Mouse (Mus musculus): ENCODE measurements around the gene Gm49380.

The Gm49380 gene

DNA sequence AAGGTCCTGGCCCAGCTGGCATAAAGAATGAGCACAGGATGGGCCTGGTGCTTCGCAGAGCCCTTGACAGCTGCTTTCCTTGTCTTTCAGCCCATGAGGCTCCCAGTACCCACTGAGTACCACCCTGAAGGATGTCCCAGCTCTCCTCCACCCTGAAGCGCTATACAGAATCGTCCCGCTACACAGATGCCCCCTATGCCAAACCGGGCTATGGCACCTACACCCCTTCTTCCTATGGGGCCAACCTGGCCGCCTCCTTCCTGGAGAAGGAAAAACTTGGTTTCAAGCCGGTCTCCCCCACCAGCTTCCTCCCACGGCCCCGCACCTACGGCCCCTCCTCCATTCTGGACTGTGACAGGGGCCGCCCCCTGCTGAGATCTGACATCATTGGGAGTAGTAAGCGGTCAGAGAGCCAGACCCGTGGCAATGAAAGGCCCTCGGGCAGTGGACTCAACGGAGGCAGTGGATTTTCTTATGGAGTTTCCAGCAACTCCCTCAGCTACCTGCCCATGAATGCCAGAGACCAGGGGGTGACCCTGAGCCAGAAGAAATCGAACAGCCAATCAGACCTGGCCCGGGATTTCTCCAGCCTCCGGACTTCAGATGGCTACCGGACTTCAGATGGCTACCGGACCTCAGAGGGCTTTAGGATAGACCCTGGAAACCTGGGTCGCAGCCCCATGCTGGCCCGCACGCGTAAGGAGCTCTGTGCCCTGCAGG is 37.9 kb downstream of the Gm49380 start:
- no peak for DNase-seq (ENCODE audit: low spot score)

DNA sequence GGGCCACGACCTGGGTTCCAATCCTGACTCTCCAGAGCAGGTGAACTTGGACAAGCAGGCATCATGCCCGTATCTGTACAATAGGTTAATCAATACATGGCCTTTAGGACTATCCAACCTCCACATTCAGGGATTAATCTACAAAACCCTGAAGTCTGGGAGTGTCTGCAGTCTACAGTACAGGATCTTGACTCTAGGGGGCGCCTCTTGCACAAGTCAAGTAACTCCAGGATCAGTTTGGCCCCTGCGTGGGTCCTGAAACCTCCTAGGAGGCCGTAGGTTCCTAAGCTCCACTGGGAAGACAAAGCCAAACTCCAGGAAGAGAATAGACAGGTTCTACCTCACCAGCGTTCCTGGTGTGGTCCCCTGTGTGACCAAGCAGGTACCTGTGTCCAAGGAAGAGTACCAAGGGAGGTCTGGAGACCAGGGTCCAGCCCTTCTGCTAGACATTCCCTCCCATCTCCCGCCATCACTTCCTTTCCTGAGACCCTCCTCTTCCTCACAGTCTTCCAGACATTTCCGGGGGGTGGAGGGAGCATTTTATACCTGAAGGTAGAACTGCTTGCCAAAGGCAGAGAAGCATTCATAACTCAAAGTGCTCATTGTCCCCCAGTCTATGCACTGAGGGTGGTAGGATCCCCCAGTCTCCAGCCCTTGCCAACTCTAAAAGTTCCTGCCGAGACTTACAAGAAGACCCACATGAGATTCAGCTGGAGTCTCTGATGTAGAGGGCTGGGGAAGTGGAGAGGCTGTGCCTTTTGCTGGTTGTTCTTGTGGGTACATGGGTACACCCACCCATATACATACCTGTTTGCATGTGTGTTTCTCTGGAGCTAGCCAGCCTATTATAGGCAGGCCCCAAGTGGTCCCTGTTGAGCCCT is 38.7 kb downstream of the Gm49380 start:
- peak; percentile 45 for DNase-seq (ENCODE audit: low spot score)

DNA sequence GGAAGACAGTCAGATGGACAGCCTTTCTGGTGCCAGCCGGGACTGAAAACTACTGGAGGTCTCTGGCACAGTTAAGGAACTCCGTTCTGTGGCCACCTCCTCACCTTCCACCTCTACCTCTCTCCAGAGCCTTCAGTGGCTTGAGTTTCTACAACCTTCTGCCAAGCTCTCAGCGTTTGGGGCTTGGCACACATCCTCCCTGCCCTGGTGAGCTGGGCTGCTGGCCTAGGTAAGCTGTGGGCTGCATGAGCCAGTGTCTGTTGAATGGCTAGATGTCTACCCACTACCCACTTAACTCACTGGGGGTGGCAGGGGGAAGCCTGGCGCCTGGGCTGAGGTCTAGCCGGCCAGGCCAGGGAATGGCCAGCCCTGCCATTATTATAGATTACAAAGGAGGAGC is 40.2 kb downstream of the Gm49380 start:
- DNase-seq (ENCODE audit: low spot score): no peak

DNA sequence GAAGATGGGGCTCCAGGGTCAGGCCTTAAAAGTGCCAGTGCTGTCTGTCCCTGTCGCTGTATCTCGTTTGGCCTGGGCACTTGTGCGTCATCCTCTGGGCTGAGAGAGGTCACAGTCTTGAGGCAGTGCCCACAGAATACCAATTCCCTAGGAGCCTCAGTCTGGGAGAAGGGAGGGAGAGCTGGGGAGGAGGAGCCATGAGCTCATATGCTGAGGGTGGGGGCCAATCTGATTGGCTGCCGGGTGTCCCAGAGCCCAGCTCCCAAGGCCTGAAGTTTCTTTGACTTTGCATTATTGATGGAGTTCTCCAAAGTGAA is 40.7 kb downstream of the Gm49380 start:
- DNase-seq (ENCODE audit: low spot score): peak; percentile 69

DNA sequence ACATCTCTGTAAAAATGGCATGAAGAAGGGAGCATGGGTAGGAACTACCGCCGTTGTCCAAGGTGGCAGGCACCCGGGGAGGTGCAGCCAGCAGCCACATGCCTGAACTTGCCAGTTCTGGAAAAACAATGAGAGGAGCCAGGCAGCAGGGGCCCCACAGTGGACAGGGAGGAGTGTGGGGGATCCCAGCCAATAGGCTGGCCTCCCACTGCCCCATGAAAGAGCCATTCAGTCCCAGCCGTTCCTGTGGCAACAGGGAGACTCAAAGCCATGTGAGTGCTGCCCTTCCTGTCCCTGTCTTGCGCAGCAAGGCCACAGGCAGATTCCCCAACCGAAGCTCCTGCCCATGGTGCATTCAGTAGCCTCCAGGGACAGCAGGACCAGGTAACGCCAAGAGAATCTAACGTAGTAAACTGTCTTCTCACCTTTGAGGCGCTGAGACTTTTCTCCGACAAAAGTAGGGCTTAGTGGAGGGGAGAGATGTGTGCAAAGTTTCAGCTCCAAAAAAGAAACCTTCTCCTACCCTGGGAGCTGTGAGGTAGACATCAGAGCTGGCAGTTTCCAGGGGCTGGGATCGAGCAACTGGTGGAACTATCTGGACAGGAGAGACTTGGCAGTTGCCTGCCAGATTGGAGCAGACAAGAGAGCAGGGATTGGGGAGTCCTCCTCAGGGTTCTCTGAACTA is 41.2 kb downstream of the Gm49380 start:
- no peak for DNase-seq (ENCODE audit: low spot score)

DNA sequence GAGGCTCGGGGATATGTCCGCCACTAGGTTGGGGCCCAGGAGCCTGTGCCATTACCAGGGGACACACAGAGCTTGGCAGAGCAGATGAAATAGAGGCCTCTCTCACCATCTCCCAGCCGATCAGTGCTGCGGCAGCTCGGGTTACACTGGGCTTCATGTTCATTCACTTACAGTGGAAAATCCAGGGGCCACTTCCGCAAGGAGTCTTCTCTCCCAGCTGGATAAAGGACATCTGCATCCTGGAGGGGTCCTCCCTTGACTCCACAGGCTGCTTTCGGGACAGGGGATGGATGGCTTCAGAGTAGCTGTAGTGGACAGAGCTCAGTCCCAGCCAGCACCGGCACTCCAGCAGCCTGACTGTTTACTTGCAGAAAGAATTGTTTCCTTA is 42.5 kb downstream of the Gm49380 start:
- DNase-seq (ENCODE audit: low spot score): no peak

DNA sequence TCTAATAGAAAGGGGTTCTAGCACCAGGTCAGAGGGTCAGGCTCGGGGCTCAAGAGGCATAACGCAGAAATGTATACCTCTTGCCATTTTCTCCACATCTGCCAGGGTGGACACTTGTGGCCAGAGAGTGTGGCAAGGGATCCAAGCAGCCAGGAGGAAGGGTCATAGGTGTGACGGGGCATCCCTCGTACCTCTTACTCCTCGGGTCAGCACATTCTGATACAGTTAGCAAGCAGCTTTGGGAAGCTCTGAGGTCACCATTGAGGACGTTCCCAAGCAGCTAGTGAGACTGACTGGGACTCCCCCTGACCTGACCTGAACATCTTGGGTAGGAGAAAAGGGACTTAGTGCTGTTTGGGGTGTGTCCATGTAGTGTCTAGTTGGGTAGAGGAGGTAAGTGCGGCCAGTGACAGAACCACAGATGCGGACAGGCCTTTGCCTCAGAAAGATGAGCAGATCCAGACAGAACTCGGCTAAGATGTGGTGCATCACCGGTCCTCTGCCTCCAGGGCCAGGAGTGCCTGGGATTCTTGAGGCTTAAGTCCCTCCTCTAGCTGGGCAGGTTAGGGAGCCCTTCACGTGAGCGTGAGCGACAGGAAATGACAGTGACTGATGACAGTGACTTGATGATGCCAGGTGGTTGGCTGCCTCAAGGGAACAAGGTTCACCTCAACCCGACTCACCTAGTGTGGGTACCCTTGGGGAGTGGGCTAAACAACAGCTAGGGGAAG is 43.0 kb downstream of the Gm49380 start:
- no peak for DNase-seq (ENCODE audit: low spot score)

DNA sequence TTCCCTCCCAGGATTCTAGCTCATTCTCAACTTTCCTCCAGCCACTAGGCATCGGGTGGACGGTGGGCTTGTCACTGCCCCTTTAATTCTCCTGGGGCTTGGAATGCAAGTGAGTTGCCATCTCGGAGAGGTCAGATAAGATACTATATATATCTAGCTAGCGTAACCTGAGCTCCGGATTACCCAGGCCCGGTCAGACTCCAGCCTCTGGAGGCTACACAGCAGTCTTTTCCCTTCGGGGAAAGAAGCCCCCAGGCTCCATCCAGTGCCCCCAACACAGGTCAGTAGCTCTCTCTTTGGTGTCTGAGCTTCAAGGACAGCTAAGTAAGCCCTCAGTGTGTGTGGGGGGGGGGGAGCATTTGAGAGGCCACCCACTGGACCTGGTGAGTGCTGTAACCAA is 44.0 kb downstream of the Gm49380 start:
- DNase-seq (ENCODE audit: low spot score): no peak

DNA sequence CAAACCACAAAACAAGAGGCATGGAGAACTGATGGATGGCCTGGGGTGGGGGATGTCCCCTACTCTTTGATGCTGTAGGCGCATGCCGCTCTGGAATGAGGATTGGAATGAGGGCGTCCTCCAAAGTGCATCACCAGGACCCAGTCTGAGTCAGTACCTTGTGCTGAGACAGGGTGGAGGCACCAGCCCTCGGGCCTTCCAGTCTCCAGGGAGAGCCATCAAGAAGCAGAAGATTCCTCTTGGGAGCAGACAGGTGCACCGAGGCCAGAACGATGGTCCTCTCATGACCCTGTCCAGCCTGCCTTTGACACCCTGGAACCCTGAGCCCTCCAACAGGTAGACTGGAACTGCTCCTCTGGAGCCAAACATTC is 45.4 kb downstream of the Gm49380 start:
- no peak for DNase-seq (ENCODE audit: low spot score)

DNA sequence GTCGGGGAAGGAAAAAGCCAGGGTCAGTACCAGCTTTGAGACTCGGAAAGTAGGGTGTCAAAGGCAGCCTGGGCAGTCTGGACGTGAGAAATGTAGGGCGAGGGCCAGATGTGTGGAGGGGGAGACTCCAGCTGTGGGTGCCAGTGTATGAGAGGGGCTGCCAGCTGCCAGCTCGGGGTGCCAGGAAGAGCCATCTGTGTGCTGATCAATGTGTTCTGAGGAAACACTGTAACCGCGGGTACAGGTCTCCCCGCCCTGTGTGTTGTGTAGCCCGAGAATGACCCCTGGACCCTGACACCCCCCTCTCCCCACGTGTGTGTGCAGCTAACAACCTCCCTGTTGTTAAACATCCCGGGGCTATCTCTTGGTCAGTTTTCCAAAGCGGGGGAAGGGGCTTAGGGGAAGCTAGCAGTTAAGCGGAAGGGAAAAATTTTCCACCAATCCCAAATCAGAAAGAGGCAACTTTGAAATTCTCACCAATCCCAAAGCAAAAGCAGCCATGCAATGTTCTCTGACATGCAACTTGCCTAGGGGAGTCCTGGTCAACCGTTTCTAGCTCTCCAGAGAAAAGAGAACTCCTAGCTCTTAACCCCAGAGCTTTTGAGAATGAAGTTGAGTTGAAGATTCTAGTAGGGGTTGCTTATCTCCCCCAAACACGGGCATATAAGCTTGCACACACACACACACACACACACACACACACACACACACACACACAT is 45.9 kb downstream of the Gm49380 start:
- peak; percentile 47 for DNase-seq (ENCODE audit: low spot score)

DNA sequence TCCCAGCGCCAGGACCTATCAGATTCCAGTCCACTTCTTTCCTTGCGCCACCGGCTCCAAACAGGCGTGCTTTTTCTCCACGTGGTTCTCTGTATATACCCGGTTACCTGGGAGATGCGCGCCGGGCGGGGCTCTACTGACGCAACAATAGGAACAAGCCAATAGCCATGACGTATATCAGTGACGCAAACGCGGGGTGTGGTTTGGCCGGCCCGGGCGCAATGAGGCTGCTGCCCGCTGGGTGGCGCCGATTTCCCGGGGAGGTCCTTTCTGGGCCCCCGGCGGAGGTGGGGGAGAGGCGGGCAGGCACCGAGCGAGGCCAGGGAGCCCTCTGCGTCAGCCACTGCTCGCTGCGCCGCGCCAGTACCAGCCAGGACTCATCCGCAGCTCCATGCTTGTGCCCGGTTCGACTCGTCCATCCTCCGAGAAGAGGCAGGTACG is 46.5 kb downstream of the Gm49380 start, which contains the start of gene Usp2:
Gene Usp2 (plus strand): TSS at position 237 of the 441 bp plus-strand sequence.
- DNase-seq (ENCODE audit: low spot score): peak; percentile 97

DNA sequence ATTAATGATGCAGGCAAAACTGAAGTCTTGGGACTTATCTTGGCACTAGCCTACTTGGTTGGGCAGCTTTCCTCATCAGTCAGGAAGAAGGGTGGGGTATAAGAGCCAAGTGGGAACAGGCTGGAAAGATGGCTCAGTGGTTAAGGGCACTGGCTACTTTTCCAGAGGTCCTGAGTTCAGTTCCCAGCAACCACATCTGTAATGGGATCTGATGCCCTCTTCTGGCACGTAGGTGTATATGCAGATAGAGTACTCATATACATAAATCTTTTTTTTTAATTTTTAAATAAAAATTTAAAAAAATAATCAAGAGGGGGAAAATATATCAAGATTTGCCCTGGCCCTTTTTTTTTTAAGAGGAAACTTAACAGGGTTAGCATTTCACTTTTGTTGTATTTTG is 48.1 kb downstream of the Gm49380 start:
- DNase-seq (ENCODE audit: low spot score): no peak

DNA sequence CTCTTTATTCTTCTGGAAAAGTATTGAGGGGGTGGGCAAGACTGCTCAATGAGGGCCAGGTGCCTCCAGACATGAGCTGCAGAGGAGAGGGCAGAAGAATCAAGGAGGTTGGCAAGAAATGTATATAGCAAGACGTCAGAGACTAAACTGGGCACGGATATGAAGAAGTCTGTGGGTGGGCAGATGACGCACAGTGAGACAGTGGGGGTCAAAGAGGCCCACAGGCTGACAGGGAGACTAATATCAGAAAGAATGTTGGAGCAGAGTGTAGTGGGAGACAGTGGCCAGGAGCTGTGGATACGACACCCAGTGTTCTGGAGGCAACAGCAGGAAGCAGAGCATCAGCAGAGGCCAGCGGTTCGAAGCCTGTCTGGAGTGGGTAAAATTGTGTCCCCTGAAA is 54.7 kb downstream of the Gm49380 start:
- no peak for DNase-seq (ENCODE audit: low spot score)

DNA sequence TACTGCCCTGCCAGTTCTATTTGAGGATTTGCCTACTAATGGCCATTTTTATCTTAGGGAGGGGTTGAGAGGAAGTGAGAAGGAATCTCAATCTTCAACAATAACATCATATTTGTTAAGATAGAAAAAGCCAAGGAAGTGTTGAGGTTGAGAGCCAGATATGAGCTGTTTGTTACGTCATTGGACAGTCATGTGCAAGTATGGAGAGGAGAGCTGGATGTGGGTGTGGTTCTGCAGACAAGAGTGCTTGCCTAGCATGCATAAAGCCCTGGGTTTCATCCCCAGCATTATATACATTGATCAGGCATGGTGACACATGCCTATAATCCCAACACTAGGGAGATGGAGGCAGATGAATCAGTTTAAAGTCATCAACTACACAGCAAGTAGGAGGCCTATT is 59.4 kb downstream of the Gm49380 start:
- DNase-seq (ENCODE audit: low spot score): no peak

DNA sequence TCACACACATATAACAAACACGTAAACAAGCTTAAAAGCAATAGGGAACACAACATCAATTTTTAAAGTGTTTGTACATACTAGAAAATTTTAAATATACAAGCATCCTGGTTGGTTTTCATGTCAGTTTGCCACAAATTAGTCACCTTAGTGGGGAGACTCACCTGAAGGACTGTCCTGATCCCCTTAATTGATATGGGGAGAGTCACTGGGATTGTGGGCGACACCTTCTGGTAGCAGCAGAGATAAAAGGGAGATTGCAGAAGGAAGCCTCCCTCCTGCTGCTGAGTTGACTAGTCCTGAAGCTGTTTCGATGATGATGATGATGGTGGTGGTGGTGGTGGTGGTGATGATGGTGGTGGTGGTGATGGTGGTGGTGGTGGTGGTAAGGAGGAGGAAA is 60.4 kb downstream of the Gm49380 start:
- no peak for DNase-seq (ENCODE audit: low spot score)

DNA sequence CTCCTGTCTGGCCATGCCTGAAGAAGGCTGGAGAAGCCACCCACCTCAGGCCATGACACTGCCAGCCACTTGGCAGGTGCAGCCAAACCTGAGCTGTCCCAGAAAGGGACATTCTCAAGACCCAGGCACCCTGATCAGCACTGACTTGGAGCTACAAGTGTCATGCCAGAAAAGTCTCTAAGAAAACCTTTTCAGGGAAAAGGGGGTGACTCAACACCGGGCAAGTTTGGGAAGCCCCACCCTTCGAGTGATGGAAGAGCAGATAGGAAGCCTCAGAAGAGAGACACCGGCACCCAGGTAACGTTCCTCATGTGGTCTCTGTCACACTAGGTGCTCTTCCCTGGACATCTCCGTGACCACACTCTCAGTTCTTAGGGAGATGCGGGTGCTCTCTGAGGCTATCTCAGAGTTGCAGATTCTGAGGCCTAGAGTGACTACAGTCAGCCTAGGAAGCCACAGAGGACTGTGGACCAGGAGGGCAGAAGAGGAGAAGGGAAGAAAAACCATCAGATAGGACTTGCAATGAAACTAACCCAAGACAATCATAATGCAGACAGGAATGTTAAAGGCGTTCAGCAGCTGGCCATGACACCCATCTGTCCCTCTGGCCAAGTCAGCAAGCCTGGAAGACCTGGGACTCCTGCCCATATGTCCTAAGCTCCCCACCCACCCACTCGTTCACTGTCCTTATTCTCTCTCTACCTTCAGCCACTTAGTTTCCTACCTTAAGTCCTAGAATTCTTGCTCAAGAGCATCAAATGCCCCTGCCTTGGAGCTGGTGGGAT is 63.7 kb downstream of the Gm49380 start:
- no peak for DNase-seq (ENCODE audit: low spot score)

DNA sequence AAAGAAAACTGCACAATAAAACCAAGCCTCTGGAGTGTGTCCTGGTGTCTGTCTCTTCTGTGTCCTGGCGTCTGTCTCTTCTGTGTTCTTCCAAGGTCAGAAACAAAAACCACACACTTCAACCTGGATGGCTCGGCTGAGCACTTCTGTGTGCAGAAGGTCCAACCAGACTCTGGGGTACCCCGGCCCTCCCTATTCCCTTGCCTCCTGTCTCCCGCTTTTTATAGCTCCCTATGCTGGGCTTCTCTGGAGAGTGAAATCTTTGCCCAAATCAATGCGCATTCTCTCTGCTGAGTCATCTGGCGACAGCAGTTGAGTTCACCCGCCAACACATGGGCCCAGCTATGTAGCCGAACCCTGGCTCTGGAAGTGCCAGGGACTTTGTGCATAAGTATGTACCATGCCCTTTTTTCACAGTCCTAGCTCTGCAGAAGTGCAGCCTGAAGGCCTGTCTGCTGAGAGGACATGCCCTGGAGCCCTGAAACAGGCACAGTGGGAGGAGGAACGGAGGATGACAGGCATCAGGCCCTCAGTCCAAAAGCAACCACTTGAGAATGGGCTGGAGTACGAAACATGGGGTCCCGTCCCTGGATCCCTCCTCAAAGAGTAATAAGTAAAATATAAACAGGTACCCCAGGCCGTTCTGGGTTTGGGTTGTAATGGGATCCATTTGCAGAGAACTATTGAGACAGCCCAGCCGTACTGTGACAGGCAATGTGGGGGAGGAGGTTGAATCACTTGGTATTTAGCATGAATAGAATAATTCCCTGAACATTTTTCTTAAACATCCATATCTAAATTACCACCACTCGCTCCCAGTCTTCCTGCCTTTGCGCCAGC is 64.5 kb downstream of the Gm49380 start:
- DNase-seq (ENCODE audit: low spot score): peak; percentile 50

DNA sequence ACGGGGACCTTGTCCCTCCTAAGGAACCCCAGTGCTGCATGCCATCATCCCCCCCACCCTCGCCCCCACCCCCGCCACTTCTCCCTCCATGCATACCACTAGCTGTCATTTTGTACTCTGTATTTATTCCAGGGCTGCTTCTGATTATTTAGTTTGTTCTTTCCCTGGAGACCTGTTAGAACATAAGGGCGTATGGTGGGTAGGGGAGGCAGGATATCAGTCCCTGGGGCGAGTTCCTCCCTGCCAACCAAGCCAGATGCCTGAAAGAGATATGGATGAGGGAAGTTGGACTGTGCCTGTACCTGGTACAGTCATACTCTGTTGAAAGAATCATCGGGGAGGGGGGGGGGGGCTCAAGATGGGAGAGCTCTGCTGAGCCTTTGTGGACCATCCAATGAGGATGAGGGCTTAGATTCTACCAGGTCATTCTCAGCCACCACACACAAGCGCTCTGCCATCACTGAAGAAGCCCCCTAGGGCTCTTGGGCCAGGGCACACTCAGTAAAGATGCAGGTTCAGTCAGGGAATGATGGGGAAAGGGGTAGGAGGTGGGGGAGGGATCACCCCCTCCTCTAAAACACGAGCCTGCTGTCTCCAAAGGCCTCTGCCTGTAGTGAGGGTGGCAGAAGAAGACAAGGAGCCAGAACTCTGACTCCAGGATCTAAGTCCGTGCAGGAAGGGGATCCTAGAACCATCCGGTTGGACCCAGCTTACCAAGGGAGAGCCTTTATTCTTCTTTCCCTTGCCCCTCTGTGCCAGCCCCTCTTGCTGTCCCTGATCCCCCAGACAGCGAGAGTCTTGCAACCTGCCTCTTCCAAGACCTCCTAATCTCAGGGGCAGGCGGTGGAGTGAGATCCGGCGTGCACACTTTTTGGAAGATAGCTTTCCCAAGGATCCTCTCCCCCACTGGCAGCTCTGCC is 65.5 kb downstream of the Gm49380 start:
- no peak for DNase-seq (ENCODE audit: low spot score)

DNA sequence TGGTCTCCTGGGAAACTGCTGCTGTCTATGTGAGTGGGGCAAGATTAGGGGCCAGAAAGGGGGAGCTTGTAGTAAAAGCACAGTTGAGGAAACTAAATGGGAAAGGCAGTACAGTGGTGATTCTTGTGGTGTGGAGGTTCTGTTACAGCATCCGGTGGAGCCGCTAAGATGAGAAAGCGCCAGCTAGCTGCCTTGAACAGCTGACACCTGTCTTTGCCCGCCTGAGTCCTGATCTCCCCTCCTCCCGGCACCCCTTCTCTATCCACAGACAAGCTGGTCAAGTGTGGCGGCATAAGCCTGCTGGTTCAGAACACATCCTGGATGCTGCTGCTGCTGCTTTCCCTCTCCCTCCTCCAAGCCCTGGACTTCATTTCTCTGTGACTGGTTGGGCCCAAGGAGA is 66.2 kb downstream of the Gm49380 start:
- no peak for DNase-seq (ENCODE audit: low spot score)
